In the genomic region with DNA sequence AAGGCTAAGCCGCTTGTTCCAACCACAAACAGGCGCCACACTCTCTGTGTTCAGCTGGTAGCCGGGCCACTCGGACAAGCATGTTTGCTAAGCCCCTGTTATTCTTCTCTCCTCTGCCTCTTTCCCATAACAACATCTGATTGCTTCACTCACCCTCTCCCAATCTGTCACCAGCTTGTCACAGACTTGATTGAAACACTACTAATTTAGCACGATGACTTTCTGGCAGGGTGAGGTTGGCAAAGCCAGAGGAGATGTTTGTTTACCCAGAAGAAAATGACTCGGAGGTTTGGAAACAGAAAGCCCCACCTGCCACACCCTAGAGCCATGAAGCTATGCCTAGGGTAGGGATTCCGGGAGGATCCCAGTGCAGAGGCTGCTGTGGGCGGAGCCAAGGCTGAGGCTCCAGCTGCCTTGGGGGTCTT, we compare ENCODE assay signal across 9 mouse cellular contexts.
DNase-seq lines count a peak whose midpoint lies in the region; ATAC-seq lines count a peak whose summit lies in the region.
"Had no signal": no experiment of that assay in that cellular context is flagged by ENCODE, and none has a peak within 500 bp of the region (broad histone marks: within the 10 kb centered on the region; RNA-seq: fewer than 3 reads in every experiment).

No protein-coding gene starts in this region.

- no peak for ATAC-seq in midbrain, embryonic 16.5 days
- no peak for ATAC-seq in embryonic facial prominence, embryonic 15.5 days (ENCODE audit: insufficient number of reproducible peaks, low FRiP score, low TSS enrichment, low read depth)
- no peak for ATAC-seq in hindbrain, embryonic 14.5 days (ENCODE audit: low FRiP score)
- ATAC-seq in CD4-positive, CD25-positive, alpha-beta regulatory T cell, adult 4 months: no peak

- H3K27ac ChIP-seq in midbrain, embryonic 10.5 days (replicated peaks): peak overlapping the region; percentile 57
- H3K27ac ChIP-seq in midbrain, embryonic 16.5 days (ENCODE audit: low read length): no peak overlapping the region
- peak overlapping the region; percentile 68 for H3K27ac ChIP-seq in embryonic facial prominence, embryonic 15.5 days (replicated peaks)
- 0 out of 2 replicates have a peak overlapping the region, but pooled peaks have one; percentile 39 for H3K27ac ChIP-seq in hindbrain, embryonic 14.5 days
- H3K27ac ChIP-seq: neural tube, embryonic 12.5 days had no signal

- H3K9ac ChIP-seq in midbrain, embryonic 16.5 days (ENCODE audit: low read depth, low read length): no peak overlapping the region
- H3K9ac ChIP-seq in embryonic facial prominence, embryonic 15.5 days: no peak overlapping the region
- no peak overlapping the region for H3K9ac ChIP-seq in hindbrain, embryonic 14.5 days
- H3K9ac ChIP-seq: neural tube, embryonic 12.5 days had no signal

- H3K9me3 ChIP-seq in midbrain, embryonic 10.5 days (replicated peaks): no peaks in the 10 kb centered on the region
- H3K9me3 ChIP-seq in midbrain, embryonic 16.5 days (replicated peaks; ENCODE audit: control insufficient read depth, low read length, poor library complexity, severe bottlenecking): no peaks in the 10 kb centered on the region
- H3K9me3 ChIP-seq in embryonic facial prominence, embryonic 15.5 days (replicated peaks): no peaks in the 10 kb centered on the region
- no peaks in the 10 kb centered on the region for H3K9me3 ChIP-seq in hindbrain, embryonic 14.5 days (ENCODE audit: control insufficient read depth, low read length)
- H3K9me3 ChIP-seq: neural tube, embryonic 12.5 days had no signal

- no peak overlapping the region for H3K4me2 ChIP-seq in midbrain, embryonic 16.5 days (ENCODE audit: low read length)
- peak overlapping the region; percentile 35 for H3K4me2 ChIP-seq in embryonic facial prominence, embryonic 15.5 days (replicated peaks)
- no peak overlapping the region for H3K4me2 ChIP-seq in hindbrain, embryonic 14.5 days (replicated peaks)
- H3K4me2 ChIP-seq: neural tube, embryonic 12.5 days had no signal

- WGBS in midbrain, embryonic 10.5 days: 42% methylated on average over 8 of the region's 8 CpGs
- WGBS in midbrain, embryonic 16.5 days: 34% methylated on average over 8 of the region's 8 CpGs
- WGBS in embryonic facial prominence, embryonic 15.5 days: 34% methylated on average over 8 of the region's 8 CpGs
- WGBS in hindbrain, embryonic 14.5 days: 40% methylated on average over 8 of the region's 8 CpGs

- H3K36me3 ChIP-seq in midbrain, embryonic 10.5 days: no peaks in the 10 kb centered on the region
- no peaks in the 10 kb centered on the region for H3K36me3 ChIP-seq in midbrain, embryonic 16.5 days (ENCODE audit: control insufficient read depth, insufficient read depth, low read length)
- H3K36me3 ChIP-seq in embryonic facial prominence, embryonic 15.5 days: no peaks in the 10 kb centered on the region
- H3K36me3 ChIP-seq in hindbrain, embryonic 14.5 days (replicated peaks; ENCODE audit: control insufficient read depth, insufficient read depth): no peaks in the 10 kb centered on the region
- H3K36me3 ChIP-seq: neural tube, embryonic 12.5 days had no signal

- peaks cover 13% of the 10 kb centered on the region for H3K4me1 ChIP-seq in midbrain, embryonic 10.5 days
- H3K4me1 ChIP-seq in midbrain, embryonic 16.5 days (ENCODE audit: control insufficient read depth, insufficient read depth, low read length): peaks cover 7% of the 10 kb centered on the region
- peaks cover 12% of the 10 kb centered on the region; the same call in 1 of the 2 replicates for H3K4me1 ChIP-seq in embryonic facial prominence, embryonic 15.5 days
- H3K4me1 ChIP-seq in hindbrain, embryonic 14.5 days (replicated peaks; ENCODE audit: control insufficient read depth, insufficient read depth, low read length): peaks cover 6% of the 10 kb centered on the region; the same call in 1 of the 2 replicates
- H3K4me1 ChIP-seq: neural tube, embryonic 12.5 days had no signal

- H3K27me3 ChIP-seq in midbrain, embryonic 10.5 days (ENCODE audit: low read depth, poor library complexity, severe bottlenecking): no peaks in the 10 kb centered on the region
- no peaks in the 10 kb centered on the region for H3K27me3 ChIP-seq in midbrain, embryonic 16.5 days (ENCODE audit: control insufficient read depth, insufficient read depth, low read depth, low read length)
- H3K27me3 ChIP-seq in embryonic facial prominence, embryonic 15.5 days: no peaks in the 10 kb centered on the region
- H3K27me3 ChIP-seq in hindbrain, embryonic 14.5 days (ENCODE audit: control insufficient read depth, insufficient read depth, low read length): no peaks in the 10 kb centered on the region
- H3K27me3 ChIP-seq: neural tube, embryonic 12.5 days had no signal

- DNase-seq in midbrain, embryonic 10.5 days (ENCODE audit: low spot score): peak; percentile 14
- DNase-seq in hindbrain, embryonic 14.5 days (ENCODE audit: low spot score): no peak
- DNase-seq in lung, postnatal 36 days: peak; percentile 54
- no peak for DNase-seq in left cerebral cortex, adult 8-10 months (ENCODE audit: low spot score in 2 of 2)
- DNase-seq in thymus, adult 18-20 months: no peak

- H3K4me3 ChIP-seq in midbrain, embryonic 10.5 days: peak overlapping the region; percentile 0; the same call in 1 of the 2 replicates
- H3K4me3 ChIP-seq in midbrain, embryonic 16.5 days (ENCODE audit: low read depth, low read length): no peak overlapping the region
- H3K4me3 ChIP-seq in embryonic facial prominence, embryonic 15.5 days (replicated peaks): no peak overlapping the region
- H3K4me3 ChIP-seq in hindbrain, embryonic 14.5 days (replicated peaks; ENCODE audit: low read length): no peak overlapping the region
- H3K4me3 ChIP-seq: neural tube, embryonic 12.5 days had no signal

Comparison
In these comparisons a context has a peak if more than half of its experiments do, and no peak if none do; other contexts are left out.
1. DNase-seq: peak in midbrain, embryonic 10.5 days (single experiment) and lung, postnatal 36 days (single experiment); none in hindbrain, embryonic 14.5 days (single experiment), left cerebral cortex, adult 8-10 months (0 of 2) and thymus, adult 18-20 months (0 of 2).